Mouse (Mus musculus) embryonic fibroblast, embryonic 13.5 days (primary cell): ENCODE data around the gene Adrm1.

Experiments
- CTCF ChIP-seq: IDR thresholded peaks from 2 replicates; pipeline ENCODE4 v1.5.1; 2011; ENCODE audit warnings: mild to moderate bottlenecking, control low read depth, low read length, moderate library complexity, borderline replicate concordance; ENCODE audit not compliant: insufficient read depth
- POLR2A ChIP-seq: IDR thresholded peaks from 2 replicates; pipeline ENCODE4 v1.6.1; 2011; ENCODE audit warnings: low read depth, mild to moderate bottlenecking, control low read depth, low read length, moderate library complexity

DNA sequence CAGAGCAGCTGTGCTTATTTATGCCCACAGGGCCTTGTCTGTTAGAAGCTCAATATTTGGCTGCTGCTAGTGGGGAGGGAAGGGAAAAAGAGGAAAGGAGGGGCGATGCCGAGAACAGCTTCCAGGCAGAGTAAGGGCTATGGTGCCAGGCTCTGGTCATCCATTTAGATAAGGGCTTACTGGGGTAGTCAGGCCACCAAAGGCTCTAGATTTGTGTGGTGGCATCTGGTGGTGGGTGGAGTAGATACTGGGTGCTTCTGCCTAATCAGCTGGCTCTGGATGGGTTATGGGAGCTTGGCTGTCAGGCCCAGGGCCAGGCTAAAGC lies 34.6 kb downstream of the Adrm1 start:
- TF ChIP-seq CTCF = no peak
- TF ChIP-seq POLR2A = no peak
